Mouse (Mus musculus): ENCODE data around the gene Cdipt. TPM values are rescaled to one million over a fixed set of nuclear protein-coding genes. Genes with fewer than 3 reads are reported as not detected.
A peak's percentile ranks its signal among the peaks of the same experiment; 100 is the strongest.

Gene Cdipt
- total RNA-seq, 4 experiments from 2014 or later, result 27.4 to 34.9 (median 33.3) TPM

- DNase-seq (ENCODE audit: low spot score in 2 of 2), result no peak
Observed at GRCm38 (mm10) chr7:126975493-126975892, 221 bp upstream of the Cdipt start.

GRCm38 (mm10) chr7:126975950-126976866 is 494 bp downstream of the Cdipt start, which contains the start of gene Cdiptos:
TSS of gene Cdiptos (minus strand) at chr7:126976098.
- DNase-seq (ENCODE audit: low spot score in 2 of 2), result peak; percentile 91 to 92

- no peak for DNase-seq (ENCODE audit: low spot score in 2 of 2)
Observed at GRCm38 (mm10) chr7:126976878-126977459, 1.3 kb downstream of the Cdipt start.

- DNase-seq (ENCODE audit: low spot score in 2 of 2), result no peak
Observed at GRCm38 (mm10) chr7:126978841-126979240, 3.1 kb downstream of the Cdipt start.

GRCm38 (mm10) chr7:126981601-126982000 is 5.9 kb downstream of the Cdipt start:
- DNase-seq (ENCODE audit: low spot score in 2 of 2), result peak in 1 of 2 experiments; percentile 29

- no peak for DNase-seq (ENCODE audit: low spot score in 2 of 2)
Observed at GRCm38 (mm10) chr7:126982054-126982453, 6.3 kb downstream of the Cdipt start.

- DNase-seq (ENCODE audit: low spot score in 2 of 2), result no peak
Observed at GRCm38 (mm10) chr7:126983113-126983512, 7.4 kb downstream of the Cdipt start.

- DNase-seq (ENCODE audit: low spot score in 2 of 2), result no peak
Observed at GRCm38 (mm10) chr7:126984667-126985444, 9.1 kb downstream of the Cdipt start.

GRCm38 (mm10) chr7:126986319-126986718 is 10.6 kb downstream of the Cdipt start:
- DNase-seq (ENCODE audit: low spot score in 2 of 2), result peak; percentile 54 to 69

- no peak for DNase-seq (ENCODE audit: low spot score in 2 of 2)
Observed at GRCm38 (mm10) chr7:126988816-126989215, 13.1 kb downstream of the Cdipt start.

- DNase-seq (ENCODE audit: low spot score in 2 of 2), result no peak
Observed at GRCm38 (mm10) chr7:126996449-126996848, 20.7 kb downstream of the Cdipt start.

GRCm38 (mm10) chr7:126999568-126999967 is 23.9 kb downstream of the Cdipt start:
- no peak for DNase-seq (ENCODE audit: low spot score in 2 of 2)

- DNase-seq (ENCODE audit: low spot score in 2 of 2), result no peak
Observed at GRCm38 (mm10) chr7:127003620-127004019, 27.9 kb downstream of the Cdipt start.

GRCm38 (mm10) chr7:127004122-127004875 is 28.6 kb downstream of the Cdipt start:
- DNase-seq (ENCODE audit: low spot score in 2 of 2), result no peak

GRCm38 (mm10) chr7:127007313-127008024 is 31.8 kb downstream of the Cdipt start:
- no peak for DNase-seq (ENCODE audit: low spot score in 2 of 2)

GRCm38 (mm10) chr7:127008239-127009019 is 32.7 kb downstream of the Cdipt start:
- peak; percentile 61 to 63 for DNase-seq (ENCODE audit: low spot score in 2 of 2)

GRCm38 (mm10) chr7:127009307-127010085 is 33.8 kb downstream of the Cdipt start:
- no peak for DNase-seq (ENCODE audit: low spot score in 2 of 2)

GRCm38 (mm10) chr7:127011051-127011450 is 35.3 kb downstream of the Cdipt start:
- no peak for DNase-seq (ENCODE audit: low spot score in 2 of 2)

- no peak for DNase-seq (ENCODE audit: low spot score in 2 of 2)
Observed at GRCm38 (mm10) chr7:127011717-127012116, 36.0 kb downstream of the Cdipt start.
